Mouse (Mus musculus): ENCODE measurements around the gene Ppil4.

GRCm38 (mm10) chr10:7778361-7778760 is 14.3 kb upstream of the Ppil4 start:
- TF ChIP-seq POLR2A (IDR thresholded peaks at IDR 0.05; ENCODE audit: low read depth, low read length) (no peak), CTCF (IDR thresholded peaks at IDR 0.05; ENCODE audit: extremely low read depth, insufficient read length, insufficient replicate concordance, low read depth, low read length) (no peak)
